Mouse (Mus musculus): ENCODE measurements at regions not wholly inside any gene's neighbourhood (a gene's known extent, or its start where the extent isn't known, plus 50 kb on each side); places are given as distances from the start of the nearest gene placed in this dataset.

DNA sequence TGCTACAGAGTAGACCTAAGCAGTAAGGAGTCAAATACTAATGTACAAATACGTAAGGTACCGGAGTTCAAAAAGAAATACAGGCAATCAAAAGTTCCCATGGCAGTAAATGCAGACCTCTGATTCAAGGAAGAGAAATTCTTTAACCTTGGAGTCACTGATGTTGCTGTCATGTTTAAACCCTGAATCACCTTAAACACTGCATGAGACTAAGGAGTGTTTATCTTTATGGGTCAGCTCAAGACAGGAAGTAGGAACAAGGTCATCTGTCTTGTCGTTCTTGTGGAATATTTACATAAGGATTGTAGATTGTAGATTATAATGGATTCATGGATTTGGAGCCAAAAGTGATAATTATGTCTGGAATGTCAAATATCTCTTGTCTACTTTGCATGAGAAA, 1708.7 kb upstream of the Slc10a2 start:
- Histone ChIP-seq H3K36me3 (no peaks in the 10 kb centered on the region), H3K27ac (no peak overlapping the region), H3K4me3 (no peak overlapping the region), H3K4me1 (replicated peaks) (no peaks in the 10 kb centered on the region), H3K9me3 (no peaks in the 10 kb centered on the region), H3K27me3 (ENCODE audit: insufficient read depth, poor library complexity, severe bottlenecking) (no peaks in the 10 kb centered on the region)
- no peak for DNase-seq (ENCODE audit: low spot score)
- 85% methylated on average over 3 of the region's 3 CpGs for WGBS

DNA sequence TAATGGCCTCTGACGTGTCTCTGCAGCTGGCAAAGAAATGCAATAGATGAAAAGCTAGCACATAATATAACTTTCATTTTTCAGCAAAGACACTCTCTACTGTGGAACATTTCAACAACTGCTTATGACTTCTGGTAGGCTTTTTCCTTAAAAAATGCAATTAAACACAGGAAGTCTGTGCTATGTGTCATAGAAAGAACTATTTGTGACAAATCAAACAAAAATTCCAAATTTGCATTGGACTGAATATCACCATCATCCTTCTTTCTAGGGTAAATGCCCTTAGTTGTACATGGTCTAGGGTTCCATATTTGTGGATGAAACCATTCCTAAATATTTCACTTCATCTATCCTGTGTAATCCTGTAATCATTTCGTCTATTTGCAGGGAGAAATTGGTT, 1702.0 kb upstream of the Slc10a2 start:
- no peak overlapping the region for H3K4me3 ChIP-seq
- 64% methylated on average over 2 of the region's 2 CpGs for WGBS

DNA sequence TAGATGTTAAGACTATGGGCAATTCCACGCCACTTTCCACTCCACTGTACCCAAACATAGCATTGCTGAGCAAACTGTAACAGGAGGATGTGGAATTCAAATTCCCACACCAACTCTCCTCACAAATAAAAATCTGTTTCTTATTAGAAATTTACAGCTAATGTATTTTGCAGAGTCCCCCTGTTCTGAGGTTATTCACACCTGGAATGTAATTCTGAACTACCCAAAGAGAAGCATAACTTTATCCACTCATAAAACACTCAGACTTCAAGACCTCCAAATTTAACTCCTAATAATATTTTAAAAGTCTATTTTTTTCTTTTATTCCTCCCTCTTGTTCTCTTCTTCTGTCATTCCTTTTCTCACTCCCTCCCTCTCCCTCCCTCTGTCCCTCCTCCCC, 1698.0 kb upstream of the Slc10a2 start:
- no peaks in the 10 kb centered on the region for H3K4me1 ChIP-seq (replicated peaks)
- H3K9me3 ChIP-seq = no peaks in the 10 kb centered on the region
- H3K27me3 ChIP-seq (ENCODE audit: insufficient read depth, poor library complexity, severe bottlenecking) = no peaks in the 10 kb centered on the region
- DNase-seq (ENCODE audit: low spot score) = no peak
- WGBS = 75% methylated on average over 1 of the region's 1 CpGs
- H3K36me3 ChIP-seq = no peaks in the 10 kb centered on the region
- no peak overlapping the region for H3K4me3 ChIP-seq
- H3K27ac ChIP-seq = no peak overlapping the region

More for the DNA sequence above, 1702.0 kb upstream of the Slc10a2 start:
- H3K27me3 ChIP-seq (ENCODE audit: insufficient read depth, poor library complexity, severe bottlenecking) = no peaks in the 10 kb centered on the region
- no peaks in the 10 kb centered on the region for H3K9me3 ChIP-seq
- no peaks in the 10 kb centered on the region for H3K4me1 ChIP-seq (replicated peaks)
- no peak for DNase-seq (ENCODE audit: low spot score)
- no peaks in the 10 kb centered on the region for H3K36me3 ChIP-seq
- no peak overlapping the region for H3K27ac ChIP-seq

DNA sequence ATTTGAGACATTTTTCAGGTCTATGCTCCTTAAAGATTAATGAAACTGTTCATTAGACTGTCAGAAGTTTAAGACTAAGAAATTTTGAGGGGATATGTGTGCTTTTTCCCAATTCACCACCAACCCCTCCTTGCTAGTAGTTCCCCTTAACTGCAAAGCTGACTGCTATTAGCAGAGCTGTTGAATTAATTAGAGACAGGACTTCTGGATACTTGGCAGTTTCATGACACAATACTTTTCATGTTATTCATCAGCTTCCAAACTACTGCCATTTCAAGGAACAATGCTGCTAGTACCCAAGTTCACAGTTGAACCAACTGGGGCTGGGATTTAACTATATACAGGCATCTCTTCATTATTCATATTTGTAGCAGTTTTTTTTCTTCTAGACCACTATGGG, 1695.9 kb upstream of the Slc10a2 start:
- Histone ChIP-seq H3K36me3 (no peaks in the 10 kb centered on the region), H3K9me3 (no peaks in the 10 kb centered on the region), H3K4me3 (no peak overlapping the region), H3K27ac (no peak overlapping the region), H3K27me3 (ENCODE audit: insufficient read depth, poor library complexity, severe bottlenecking) (no peaks in the 10 kb centered on the region), H3K4me1 (replicated peaks) (no peaks in the 10 kb centered on the region)
- no peak for DNase-seq (ENCODE audit: low spot score)

DNA sequence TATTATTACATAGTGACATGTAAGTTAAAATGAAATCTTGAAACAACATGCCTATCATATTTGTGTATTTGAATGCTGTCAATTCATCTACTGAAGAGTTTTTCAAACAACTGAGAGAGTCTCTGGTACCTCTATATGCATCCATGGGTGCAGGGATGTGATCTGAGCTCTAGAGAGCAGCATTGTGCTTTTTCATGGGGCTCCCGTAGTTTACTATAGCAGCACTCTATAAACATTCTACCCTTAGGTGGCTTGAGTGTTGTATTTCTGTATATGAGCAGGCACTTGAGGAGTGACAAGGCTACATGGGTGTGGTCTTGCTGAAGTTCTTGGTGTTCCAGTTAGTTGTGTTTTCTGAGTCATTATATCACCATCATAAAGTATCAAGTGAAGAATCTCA, 1683.9 kb upstream of the Slc10a2 start:
- no peaks in the 10 kb centered on the region for H3K4me1 ChIP-seq (replicated peaks)
- DNase-seq (ENCODE audit: low spot score) = no peak
- H3K36me3 ChIP-seq = no peaks in the 10 kb centered on the region
- 69% methylated on average over 1 of the region's 1 CpGs for WGBS
- H3K4me3 ChIP-seq = no peak overlapping the region
- no peaks in the 10 kb centered on the region for H3K9me3 ChIP-seq
- no peaks in the 10 kb centered on the region for H3K27me3 ChIP-seq (ENCODE audit: insufficient read depth, poor library complexity, severe bottlenecking)
- H3K27ac ChIP-seq = no peak overlapping the region

DNA sequence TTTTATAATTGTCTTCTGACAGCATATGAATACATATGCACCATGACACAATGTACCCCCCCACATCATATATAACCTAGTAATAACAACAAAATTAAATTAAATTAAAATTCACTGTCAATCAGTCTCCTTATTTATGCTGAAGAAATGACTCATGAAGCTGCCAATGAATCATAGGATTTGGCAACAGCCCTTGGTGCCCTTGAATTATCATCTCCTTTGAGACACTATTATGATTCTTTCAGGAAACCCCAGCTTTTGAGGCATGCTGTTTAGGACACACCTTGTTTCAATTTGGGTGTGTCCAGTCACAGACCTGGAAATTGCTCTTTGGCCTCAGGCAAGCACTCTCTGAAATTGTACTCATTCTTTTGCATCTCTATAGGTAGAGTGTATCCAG, 1675.8 kb upstream of the Slc10a2 start:
- H3K27me3 ChIP-seq (ENCODE audit: insufficient read depth, poor library complexity, severe bottlenecking) = no peaks in the 10 kb centered on the region
- H3K27ac ChIP-seq = no peak overlapping the region
- no peak overlapping the region for H3K4me3 ChIP-seq

DNA sequence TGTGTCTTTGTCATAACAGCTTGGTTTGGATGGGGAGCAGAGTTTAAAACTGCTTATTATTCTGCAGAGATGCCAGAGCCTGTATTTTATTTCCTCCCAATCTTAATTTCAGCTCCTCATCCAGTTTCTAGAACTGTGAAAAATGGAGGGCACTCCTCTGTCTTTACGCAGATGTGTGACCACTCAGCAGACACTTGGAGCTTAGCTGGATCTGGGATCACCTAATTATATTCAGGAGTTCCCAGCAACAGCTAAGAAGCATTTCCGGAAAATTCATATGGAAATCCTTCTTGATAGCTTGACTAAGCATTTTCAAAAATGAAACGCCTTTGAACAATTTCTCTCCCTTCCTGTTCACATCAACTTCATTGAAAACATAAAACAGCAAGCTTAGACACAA, 1670.0 kb upstream of the Slc10a2 start:
- Histone ChIP-seq H3K36me3 (no peaks in the 10 kb centered on the region), H3K9me3 (no peaks in the 10 kb centered on the region), H3K27ac (no peak overlapping the region), H3K4me3 (no peak overlapping the region), H3K27me3 (ENCODE audit: insufficient read depth, poor library complexity, severe bottlenecking) (no peaks in the 10 kb centered on the region), H3K4me1 (replicated peaks) (no peaks in the 10 kb centered on the region)
- WGBS = 85% methylated on average over 3 of the region's 3 CpGs
- DNase-seq (ENCODE audit: low spot score) = no peak

More for the DNA sequence above, 1675.8 kb upstream of the Slc10a2 start:
- no peak for DNase-seq (ENCODE audit: low spot score)
- H3K36me3 ChIP-seq = no peaks in the 10 kb centered on the region
- H3K4me1 ChIP-seq (replicated peaks) = no peaks in the 10 kb centered on the region
- H3K9me3 ChIP-seq = no peaks in the 10 kb centered on the region

DNA sequence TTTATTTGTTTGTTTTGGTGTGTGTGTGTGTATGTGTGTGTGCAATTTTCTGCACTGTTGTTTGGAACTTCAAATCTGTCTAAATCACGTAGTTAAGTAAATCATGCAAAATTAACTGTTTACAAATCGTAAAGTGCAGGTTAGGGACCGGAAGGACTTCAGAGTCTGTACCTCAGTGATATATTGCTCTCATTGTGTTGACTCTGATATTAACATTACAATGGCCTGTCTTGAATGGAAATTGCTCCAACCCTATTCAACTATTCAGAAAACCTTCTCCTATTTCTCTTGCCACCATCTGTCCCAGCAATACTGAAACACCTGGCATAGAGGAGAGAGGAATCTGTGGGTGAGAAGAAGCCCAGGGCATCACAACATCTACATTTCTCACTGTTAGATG, 1624.4 kb upstream of the Slc10a2 start:
- DNase-seq (ENCODE audit: low spot score) = no peak
- Histone ChIP-seq H3K4me1 (replicated peaks) (peaks cover 5% of the 10 kb centered on the region), H3K36me3 (no peaks in the 10 kb centered on the region), H3K4me3 (no peak overlapping the region), H3K27ac (no peak overlapping the region), H3K9me3 (no peaks in the 10 kb centered on the region), H3K27me3 (ENCODE audit: insufficient read depth, poor library complexity, severe bottlenecking) (no peaks in the 10 kb centered on the region)
- 60% methylated on average over 3 of the region's 3 CpGs for WGBS

DNA sequence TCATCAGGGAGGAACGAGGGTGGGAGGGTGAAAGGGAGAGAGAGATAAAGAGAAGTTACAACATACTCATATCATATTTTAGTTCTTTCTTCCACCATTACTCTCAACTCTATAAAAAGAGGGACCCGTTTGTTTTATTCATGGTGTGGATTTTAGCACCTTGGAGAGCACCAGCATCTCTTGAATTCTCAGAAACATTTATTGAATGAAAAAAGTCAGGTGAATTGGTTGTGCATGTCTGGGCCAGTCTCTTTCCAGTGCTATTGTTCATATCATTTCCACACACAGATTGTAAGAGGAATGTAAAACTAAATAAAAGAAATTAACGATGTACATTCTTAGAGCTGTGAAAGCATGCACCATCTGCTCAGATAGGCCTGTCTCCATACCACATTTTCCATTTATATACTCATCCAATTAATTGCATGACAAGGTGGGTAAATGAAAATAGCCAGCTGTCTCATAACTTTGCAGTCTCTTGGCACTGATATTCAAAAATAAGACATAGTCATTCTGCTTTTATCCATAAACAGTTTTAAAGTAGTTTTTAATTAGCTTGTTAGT, 1603.8 kb upstream of the Slc10a2 start:
- H3K4me1 ChIP-seq (replicated peaks) = no peaks in the 10 kb centered on the region
- 64% methylated on average over 3 of the region's 3 CpGs for WGBS
- no peaks in the 10 kb centered on the region for H3K9me3 ChIP-seq
- no peak for DNase-seq (ENCODE audit: low spot score)
- no peak overlapping the region for H3K4me3 ChIP-seq
- H3K27ac ChIP-seq = no peak overlapping the region
- H3K27me3 ChIP-seq (ENCODE audit: insufficient read depth, poor library complexity, severe bottlenecking) = no peaks in the 10 kb centered on the region
- no peaks in the 10 kb centered on the region for H3K36me3 ChIP-seq

DNA sequence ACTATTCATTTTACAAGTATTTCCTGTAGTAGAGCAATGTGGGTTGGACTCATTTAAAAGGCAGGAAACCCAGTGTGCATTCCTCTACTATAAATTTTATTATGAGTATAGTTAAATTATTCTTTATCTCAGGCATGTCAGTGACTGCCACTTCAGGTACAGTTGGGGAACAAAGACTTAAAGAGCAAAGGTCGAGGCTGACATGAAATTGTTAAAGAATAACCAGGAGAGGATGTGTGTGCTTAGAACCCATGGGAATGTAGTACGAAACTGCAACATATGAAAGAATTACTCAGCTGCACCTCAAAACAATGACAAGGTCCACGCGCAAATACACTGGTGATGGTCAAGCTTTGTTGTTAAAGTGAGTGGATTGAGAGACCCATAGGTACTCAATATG, 1583.4 kb upstream of the Slc10a2 start:
- no peak overlapping the region for H3K27ac ChIP-seq
- no peaks in the 10 kb centered on the region for H3K9me3 ChIP-seq
- H3K27me3 ChIP-seq (ENCODE audit: insufficient read depth, poor library complexity, severe bottlenecking) = no peaks in the 10 kb centered on the region
- 92% methylated on average over 4 of the region's 4 CpGs for WGBS
- H3K36me3 ChIP-seq = no peaks in the 10 kb centered on the region
- DNase-seq (ENCODE audit: low spot score) = no peak
- no peak overlapping the region for H3K4me3 ChIP-seq
- H3K4me1 ChIP-seq (replicated peaks) = no peaks in the 10 kb centered on the region

DNA sequence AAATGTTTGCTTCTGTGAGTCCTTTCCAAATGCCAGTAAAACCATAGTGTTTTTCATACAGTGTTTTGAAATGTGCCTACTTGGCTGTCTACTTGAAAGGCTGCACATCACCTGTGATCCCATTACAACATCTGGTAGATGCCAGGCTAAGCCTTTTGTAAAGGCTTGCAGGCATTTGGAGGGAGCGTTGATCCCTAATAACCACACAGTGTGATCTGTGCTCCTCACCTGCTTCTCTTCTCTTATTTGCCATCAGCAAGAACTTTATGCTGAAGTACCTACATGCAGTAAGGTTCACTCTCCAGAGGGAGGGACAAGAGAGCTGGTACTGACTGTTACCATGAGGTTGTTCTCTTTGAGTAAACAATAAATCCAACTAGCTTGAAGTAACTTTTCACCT, 1553.7 kb upstream of the Slc10a2 start:
- H3K4me3 ChIP-seq = no peak overlapping the region
- no peaks in the 10 kb centered on the region for H3K27me3 ChIP-seq (ENCODE audit: insufficient read depth, poor library complexity, severe bottlenecking)
- H3K36me3 ChIP-seq = no peaks in the 10 kb centered on the region
- H3K4me1 ChIP-seq (replicated peaks) = no peaks in the 10 kb centered on the region
- H3K27ac ChIP-seq = no peak overlapping the region
- no peaks in the 10 kb centered on the region for H3K9me3 ChIP-seq
- no peak for DNase-seq (ENCODE audit: low spot score)
- WGBS = 82% methylated on average over 1 of the region's 1 CpGs

DNA sequence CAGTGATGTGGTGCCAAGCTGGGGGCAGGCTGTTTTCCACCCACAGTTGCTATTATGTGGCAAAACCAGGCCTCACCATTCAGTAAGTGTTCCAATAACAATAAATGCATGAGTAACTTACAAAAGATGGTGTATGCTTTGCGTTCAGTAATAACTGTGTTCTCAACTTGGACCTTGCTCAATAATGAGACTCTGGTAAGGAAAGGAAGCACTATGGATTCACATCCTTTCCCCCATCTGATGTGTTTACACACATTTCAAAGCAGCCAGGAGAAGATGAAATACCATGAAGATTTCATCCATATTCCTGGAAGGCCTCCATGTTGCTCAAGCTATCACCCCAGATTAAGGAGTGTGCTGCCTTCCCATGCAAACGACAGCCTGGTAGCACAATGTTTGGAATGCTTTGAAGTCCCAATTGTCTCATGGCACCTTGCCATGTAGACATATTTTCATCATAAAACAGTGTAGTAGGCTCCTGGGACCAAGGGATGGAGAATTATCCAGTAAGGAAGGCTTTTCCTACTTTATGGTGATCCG, 1552.4 kb upstream of the Slc10a2 start:
- 87% methylated on average over 3 of the region's 3 CpGs for WGBS
- H3K36me3 ChIP-seq = no peaks in the 10 kb centered on the region
- no peaks in the 10 kb centered on the region for H3K27me3 ChIP-seq (ENCODE audit: insufficient read depth, poor library complexity, severe bottlenecking)
- no peak overlapping the region for H3K4me3 ChIP-seq
- DNase-seq (ENCODE audit: low spot score) = no peak
- H3K9me3 ChIP-seq = no peaks in the 10 kb centered on the region
- H3K4me1 ChIP-seq (replicated peaks) = no peaks in the 10 kb centered on the region
- no peak overlapping the region for H3K27ac ChIP-seq

DNA sequence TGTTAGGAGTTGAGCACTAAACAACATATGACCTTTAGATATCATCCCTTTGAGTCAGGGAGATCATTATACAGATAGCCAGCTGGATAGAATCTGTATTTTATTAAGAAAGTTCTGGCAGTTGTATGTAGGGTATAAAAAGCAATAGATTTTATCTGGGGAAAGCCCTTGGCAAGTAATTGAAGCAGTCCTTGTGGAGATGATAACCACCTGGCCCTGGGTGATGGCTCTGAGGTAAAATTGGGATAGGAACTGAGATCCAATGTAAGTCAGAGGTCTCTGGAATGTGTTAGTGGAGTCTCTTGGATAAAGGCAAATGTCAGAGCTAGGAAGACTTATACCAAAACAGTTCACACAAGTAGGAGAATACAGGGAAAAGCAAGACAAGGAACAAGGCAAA, 1547.0 kb upstream of the Slc10a2 start:
- no peaks in the 10 kb centered on the region for H3K4me1 ChIP-seq (replicated peaks)
- no peak overlapping the region for H3K4me3 ChIP-seq
- no peak for DNase-seq (ENCODE audit: low spot score)
- H3K27me3 ChIP-seq (ENCODE audit: insufficient read depth, poor library complexity, severe bottlenecking) = no peaks in the 10 kb centered on the region
- H3K36me3 ChIP-seq = no peaks in the 10 kb centered on the region
- H3K27ac ChIP-seq = no peak overlapping the region
- H3K9me3 ChIP-seq = no peaks in the 10 kb centered on the region

DNA sequence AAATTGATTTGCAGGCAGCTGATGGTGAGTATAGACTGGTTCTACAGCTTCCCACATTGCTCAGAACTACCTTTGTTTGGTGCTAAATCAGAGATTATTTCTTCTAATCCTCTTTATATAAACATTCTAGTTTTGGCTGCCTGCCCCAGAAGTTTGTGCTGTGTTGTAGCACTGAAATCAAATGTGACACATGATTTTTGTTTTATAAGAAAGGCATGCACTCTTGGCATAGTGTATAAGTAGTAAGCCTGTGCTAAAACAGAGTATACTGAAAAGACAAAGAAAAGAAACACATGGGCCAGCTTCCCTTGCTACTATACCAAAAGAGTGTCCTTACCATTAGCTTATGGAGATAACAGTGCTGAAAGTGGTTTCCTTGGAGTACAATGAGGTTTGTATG, 1542.9 kb upstream of the Slc10a2 start:
- no peak overlapping the region for H3K27ac ChIP-seq
- H3K27me3 ChIP-seq (ENCODE audit: insufficient read depth, poor library complexity, severe bottlenecking) = no peaks in the 10 kb centered on the region
- H3K36me3 ChIP-seq = no peaks in the 10 kb centered on the region
- H3K4me3 ChIP-seq = no peak overlapping the region
- no peaks in the 10 kb centered on the region for H3K4me1 ChIP-seq (replicated peaks)
- H3K9me3 ChIP-seq = no peaks in the 10 kb centered on the region
- DNase-seq (ENCODE audit: low spot score) = no peak

All from hindbrain, embryonic 10.5 days (tissue).